Mouse (Mus musculus) CD4-positive, CD25-positive, alpha-beta regulatory T cell, adult 4 months (primary cell): Measurements from ENCODE around the gene Ube4b. TPM values are rescaled to one million over a fixed set of nuclear protein-coding genes. Genes with fewer than 3 reads are reported as not detected.

Experiments
- ATAC-seq: one replicate; pipeline ENCODE4 v1.8.0; 2017
- polyA plus RNA-seq, 2 experiments: library from polyadenylated mRNA; unstranded; fragments of 100-300 nt; shearing (Covaris generic); gene quantifications; one replicate each; pipeline ENCODE4 v1.2.1; 2017

Ube4b gene
- polyA plus RNA-seq, 2 experiments from 2014 or later, result 18.9 to 19.2 TPM

DNA sequence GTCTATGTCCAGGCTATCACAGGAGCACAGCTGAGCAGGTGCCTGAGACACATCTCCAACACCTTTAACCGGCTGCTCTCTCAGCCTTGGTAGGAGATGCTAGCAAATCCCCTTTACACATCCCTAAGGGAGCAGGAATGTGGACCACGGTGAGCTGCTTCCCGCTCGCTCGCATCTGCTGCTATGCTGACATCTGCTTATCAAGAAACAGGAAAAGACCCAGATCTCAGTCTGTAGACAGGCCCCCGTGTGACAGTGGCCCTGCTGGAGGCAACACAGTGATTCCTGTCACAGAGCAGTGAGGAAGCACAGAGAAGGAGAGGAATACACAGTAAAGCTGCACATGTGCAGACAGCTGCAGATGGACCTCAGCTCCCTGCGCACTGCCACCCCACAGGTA is 90.2 kb downstream of the Ube4b start:
- ATAC-seq, result no peak

DNA sequence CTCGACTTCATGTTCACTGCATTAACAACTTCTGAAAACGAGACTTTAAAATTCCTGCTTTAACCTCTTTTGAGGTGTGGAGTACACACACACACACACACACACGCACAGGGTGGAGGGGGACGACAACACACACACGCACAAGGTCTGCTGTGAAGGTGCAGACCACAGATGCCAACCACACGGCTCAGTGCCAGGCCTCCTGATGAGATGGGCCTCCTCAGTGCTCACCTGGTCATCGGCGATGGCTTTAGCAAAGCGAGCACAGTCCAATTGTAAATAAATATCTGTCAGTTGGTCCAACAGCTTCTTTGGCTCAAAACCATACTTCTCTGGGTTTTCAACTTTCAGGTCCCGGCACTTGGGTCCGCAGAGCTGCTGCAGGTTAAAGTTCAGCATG is 91.7 kb downstream of the Ube4b start:
- no peak for ATAC-seq

DNA sequence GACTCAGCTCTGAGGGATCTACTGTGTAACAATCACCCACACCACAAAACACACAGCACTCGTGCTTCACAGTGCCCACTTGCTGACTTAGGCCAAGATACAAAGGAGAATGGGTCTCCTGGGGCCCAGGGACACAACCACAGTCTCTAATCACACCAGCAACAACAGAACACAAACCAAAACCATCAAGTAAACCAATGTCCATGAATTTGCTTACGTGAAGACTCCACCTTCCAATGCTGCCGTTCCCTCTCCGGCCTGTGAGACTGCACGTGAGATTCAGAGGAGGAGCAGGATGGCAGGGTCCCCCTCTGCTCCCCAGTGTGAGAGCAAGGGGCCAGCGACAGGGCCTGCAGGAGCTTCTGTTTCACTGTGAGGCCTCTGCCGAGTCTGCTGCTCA is 93.8 kb downstream of the Ube4b start:
- no peak for ATAC-seq

DNA sequence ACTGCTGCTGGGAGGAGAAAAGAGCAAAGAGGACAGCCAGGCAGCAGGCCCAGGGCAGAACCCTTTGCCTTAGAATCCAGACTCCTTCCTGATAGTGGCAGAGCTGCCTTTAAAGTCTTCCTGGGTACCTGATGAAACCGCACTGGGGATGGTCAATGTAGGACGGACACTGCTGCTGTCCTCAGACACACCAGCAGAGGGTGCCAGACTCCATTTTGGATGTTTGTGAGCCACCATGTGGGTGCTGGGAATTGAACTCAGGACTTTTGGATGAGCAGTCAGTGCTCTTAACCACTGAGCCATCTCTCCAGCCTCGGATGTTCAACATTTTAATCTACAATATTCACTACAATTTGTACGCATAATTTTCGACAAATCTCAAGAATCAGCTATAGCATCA is 96.1 kb downstream of the Ube4b start:
- ATAC-seq, result no peak

DNA sequence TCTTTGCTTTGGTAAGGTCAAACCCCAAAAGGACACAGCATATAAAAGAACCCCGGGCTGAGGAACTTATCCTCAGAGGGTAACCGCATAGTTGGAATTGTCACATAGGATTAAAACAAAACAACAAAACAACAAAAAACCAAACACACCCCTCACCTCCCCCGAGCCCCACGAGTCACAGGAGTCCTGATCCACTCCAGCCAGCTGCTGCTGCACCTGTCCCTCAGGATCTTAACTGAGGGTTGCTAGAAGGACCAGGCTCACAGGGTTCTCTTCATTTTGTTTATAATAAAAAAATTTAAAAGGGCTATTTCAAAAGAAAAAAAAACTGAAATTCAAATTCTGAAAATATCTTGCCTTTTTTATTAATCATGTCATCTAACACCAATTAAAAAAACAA is 97.8 kb downstream of the Ube4b start:
- ATAC-seq, result no peak

DNA sequence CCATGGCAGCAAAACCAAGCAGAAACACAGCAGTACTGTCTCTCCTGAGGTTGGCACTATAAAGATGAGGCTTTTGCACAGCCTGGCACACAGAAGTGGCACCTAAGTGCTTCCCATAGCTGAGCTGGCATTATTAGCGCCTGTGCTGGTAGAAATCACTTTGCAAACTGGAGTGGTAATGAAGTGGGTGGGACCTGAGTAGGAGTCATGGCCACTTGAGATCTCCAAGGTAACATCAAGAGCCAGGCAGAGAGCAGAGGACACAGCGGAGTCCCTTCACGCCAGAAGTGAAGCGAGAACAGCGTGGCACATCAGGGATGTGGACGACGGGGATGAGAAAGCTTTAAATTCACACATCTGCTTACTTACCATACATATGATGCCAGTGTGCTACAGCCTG is 99.3 kb downstream of the Ube4b start:
- no peak for ATAC-seq

DNA sequence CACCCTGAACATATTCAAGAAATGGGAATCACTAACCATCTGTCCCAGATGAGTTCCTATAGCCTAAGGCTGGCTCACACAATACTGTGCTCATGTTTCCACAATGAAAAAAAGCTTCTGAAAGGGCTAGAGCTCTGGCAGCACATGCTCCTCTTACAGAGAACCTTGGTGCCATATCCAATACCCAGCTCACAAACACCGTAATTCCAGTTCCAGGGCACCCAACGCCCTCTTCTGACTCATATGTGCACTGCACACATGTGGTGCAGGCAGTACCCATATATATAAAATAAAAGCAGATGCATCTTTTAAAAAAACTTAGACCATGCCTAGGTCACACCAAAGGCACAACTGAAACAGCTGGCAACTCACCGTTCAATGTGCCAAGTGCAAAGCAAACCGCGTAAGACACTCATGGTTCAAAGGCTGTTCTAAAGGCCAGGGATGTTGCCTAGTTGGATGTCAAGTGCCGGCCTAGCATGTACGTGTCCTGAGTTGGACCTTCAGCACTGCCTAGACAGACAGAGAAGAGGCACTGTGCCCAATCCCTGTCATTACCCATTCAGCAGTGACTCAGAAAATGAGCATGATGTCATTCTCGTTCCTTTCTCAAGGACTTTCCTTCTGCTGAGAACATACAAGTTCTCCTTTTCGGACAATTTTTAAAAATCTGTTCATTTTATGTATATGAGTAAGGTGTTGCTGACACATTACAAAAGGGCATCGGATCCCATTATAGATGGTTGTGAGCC is 101.0 kb downstream of the Ube4b start:
- no peak for ATAC-seq

DNA sequence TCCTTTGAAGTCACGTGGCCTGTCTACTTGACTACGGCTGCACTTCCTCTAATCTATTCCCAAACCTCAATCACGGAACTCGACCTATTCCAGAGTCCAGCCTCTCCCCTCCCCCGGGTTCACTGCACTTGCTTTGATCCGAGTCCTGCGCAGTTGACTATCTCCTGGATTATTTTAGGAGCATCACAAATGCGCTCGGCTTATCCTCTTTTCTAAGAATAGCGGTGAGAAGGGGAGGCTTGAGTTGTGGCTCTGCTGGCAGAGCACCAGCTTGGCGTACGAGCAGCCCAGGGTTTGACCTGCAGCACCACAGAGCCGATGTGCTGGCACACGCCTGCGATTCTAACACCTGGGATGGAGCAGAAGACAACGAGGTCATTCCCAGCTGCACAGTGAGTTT is 102.8 kb downstream of the Ube4b start:
- ATAC-seq, result no peak

DNA sequence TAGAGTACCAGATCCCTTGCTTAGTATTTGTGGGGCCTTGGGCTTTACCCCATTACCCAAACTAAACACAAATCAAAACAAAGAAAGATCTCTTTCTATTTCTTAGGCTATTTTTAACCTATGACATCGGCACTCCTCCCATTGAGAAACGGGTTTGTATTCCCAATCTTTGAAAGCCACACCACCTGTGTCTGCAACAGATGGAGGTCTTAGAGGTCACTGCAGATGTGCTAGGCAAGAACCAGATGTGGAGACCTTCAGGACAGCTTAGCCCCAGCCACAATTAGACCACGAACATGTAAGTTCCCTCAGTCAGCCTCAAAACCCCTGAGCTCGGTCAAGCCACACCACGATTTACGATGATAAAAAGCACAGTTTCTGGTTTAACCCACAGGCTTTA is 103.8 kb downstream of the Ube4b start:
- no peak for ATAC-seq

DNA sequence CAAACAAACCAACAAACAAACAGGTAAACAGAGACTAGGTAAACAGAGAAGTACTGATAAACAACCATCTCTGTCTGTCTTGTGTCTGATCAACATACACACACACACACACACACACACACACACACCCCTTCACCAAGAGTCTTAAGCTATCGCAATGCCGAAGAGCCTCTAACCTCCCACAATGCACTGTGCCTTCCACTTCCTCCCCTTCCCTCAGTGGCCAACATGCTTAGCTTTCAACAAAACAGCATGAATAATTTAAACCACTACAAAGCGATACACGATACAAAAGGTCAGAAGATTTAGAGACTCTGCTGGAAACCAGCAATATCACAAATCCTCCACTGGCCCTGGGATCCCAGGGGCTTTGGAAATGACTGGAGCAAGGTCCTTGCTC is 104.3 kb downstream of the Ube4b start:
- ATAC-seq, result peak; percentile 96

DNA sequence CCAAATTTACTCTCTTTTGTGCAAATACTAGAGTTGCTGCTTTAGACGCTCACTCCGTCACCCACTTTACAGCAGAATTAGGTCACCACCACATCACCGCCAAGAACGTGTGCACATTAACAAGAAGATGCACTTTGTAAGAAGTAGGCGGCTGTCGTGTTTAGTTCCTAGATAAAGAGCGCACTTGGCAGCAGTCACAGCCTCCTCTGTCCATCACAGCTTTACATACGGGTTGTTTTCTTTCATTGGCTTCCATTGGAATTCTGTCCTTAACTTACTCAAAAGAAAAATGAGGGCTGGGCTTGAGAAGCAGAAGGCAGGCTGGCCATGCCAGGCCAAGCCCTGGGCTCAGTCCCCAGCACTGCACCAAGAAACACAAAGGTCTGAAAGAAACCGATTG is 107.5 kb downstream of the Ube4b start:
- no peak for ATAC-seq

DNA sequence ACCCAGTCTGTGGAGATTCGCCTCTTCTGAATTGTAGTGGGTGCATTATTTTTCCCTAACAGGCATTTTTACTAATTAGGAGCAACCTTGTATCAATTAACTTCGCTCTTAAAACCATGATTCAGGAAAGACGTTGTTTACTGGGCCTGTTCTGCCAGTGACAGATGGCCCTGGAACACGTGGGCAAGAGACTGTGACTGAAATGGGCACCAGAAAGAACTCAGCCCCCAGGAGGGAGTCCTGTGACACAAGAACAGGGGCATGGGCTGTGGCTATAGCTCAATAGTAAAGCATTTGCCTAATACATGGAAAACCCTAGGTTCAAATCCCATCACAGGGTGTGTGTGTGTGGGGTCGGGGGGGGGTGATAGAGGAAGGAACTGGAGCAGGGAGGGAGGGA is 109.2 kb downstream of the Ube4b start:
- ATAC-seq, result no peak

DNA sequence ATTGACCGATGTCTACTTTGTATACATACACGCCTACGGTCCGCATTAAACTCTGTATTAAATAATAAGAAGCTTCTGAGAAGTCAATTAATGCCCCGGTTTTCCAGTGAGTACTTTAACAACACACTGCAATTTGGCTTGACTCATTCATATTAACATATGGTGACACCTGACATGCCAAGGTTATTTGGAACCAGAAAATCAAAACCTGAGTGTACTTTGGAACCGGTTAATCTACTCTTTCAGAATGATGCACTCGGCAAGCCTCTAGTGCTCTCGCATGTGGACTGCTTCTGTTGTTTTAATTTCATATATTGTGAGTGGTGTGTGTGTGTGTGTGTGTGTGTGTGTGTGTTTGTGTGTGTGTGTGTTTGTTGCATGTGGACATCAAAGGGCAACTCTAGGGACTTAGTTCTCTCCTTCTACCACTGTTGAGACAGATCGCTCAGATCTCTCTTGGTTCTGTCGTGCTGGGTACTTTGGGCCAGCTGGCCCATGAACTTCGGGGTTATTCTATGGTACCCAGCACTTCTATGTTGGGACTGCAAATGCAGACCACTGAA is 112.2 kb downstream of the Ube4b start:
- no peak for ATAC-seq

DNA sequence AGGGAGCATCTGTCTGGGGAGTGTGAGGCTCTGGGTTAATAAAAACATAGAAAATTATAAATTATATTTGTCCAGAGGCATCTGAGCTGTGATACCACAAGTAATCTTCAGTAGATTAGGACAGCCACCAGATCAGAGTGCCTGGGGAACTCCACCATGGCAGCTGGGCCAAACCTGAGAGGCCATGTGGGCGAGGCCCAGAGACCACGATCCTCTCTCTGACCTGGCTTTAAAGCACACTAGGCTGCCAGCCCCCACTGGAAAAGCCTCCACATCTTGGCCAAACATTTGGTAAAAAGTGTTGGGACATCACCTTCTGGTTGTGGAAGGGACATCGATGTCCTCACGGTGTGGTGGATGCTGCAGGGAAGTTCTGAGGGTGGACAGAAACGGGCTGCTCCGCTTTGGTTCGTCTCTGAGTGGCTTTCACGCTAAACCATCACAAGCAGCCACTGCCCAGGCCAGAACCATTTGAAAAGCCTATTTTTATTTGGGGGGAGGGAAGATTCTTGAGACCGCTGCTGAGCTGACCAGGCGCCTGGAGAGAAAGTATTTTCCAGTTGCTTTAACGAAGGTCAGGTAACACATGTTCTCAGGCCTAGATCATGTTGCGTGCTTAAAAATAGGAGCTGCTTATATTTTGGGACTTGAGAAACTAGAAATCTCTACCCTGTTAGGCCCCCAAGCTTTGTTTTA is 112.8 kb downstream of the Ube4b start:
- no peak for ATAC-seq

DNA sequence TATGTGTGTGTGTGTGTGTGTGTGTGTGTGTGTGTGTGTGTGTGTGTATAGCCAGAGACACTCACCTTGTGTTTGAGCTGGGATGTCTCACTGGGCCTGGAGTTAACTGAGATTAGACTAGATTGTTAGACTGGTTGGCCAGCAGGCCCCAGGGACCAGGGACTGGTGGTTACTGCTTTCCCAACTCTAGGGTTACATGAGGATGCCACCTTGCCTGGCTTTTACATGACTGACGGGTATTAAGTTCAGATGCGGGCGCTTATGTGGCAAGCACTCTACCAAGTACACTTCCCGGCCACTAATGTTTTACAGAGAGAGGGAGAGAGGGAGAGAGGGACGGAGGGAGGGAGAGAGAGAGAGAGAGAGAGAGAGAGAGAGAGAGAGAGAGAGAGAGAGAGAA is 114.6 kb downstream of the Ube4b start:
- ATAC-seq, result no peak

DNA sequence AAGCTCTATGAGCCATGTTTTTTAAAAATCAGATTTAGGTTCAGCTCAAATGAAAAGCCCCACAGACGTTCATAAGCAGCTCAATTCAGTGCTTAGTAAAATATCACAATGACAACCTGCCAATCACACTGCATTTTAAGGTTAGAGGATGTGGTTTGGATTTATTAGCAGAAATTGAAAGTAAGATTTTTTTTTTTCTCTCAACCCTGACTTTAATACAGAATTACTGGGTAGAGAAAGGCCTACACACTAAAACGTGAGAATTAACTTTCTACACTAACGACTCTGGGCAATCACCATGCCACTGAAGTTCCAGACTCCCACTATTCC is 118.1 kb downstream of the Ube4b start:
- peak; percentile 61 for ATAC-seq

DNA sequence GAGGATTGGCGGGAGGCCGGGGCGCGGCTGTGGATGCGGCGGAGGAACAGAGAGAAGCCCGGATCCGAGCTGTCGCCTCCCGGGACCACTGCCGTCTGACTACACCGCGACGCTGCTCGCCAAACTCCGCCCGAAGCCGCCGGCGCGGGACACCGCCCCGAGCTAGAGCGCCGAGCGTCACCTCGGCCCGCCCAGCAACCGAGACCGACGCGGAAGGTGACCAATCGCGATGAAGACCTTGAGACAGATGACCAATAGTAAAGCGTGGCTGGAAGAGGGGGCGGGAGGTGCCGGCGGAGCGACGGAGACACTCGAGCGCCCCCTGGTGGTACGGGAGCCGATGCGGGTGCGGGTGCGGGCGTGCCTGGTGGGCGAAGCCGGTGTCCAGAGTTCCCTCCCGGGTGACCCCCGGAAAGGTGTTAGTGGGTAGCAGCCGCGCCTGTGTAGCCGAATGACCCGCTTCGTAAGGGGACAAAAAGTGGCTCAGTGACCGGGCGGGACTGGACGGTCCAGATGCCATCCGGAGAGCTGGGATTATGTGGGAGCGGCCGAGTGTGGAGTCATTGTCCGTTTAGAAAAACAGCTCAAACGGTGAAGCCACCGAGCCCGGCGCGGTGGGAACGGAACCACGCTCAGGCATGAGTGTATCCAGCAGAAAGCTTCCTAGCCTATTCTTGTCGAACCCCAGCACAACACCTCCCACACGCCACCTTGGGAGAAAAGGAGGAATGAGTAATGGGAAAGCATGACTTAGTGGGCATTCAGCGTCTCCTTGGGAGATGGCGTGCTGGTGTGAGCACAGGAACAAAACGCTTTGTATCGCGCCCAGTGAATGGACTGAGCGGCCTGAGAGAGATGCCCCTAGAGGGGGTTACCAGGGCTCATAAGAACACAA is 118.7 kb downstream of the Ube4b start, which contains the start of gene Kif1b:
Kif1b (minus strand) TSS at position 98 of the 895 bp plus-strand sequence.
- ATAC-seq, result peak; percentile 95

DNA sequence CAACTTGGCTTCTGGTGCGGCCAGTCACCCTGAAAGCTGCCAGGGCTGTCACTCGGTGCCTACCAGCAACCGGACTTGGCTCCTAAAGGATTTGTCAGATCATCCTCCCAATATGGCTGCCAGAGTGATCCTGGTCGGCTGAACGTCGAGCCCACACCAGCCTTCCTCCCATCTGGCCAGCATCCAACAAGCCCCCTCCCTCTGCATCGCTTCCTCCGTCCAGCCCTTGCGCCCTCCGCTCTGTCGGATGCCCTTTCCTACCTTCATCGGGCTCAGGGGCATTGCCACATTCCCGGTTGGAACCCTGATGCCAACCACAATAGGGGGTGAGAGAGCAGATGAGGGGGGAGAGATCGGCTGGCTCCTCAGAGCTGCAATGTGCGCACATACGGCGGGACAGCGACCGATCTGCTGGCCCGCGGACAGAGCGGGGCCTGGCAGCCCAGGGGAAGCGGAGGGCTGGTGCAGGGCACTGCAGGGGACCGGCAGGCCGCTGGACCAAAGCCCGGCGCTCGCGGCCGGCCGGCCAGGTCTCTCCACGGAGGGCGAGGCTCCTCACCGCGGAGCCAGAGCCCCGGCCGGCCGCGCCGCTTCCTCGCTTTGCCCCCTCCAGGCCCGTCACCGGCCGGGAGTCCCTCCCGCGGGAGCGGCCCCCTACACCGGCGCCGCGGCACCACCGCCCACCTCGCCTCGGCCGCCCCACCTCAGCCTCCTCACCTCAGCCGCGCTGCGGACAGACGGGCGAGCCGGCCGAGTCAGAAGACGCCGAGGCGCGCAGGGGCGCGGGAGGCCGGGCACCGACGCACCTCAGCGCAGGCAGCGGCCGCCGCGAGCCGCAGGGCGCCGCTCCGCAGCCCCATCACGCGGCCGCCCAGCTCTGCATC is 119.6 kb downstream of the Ube4b start:
- no peak for ATAC-seq

DNA sequence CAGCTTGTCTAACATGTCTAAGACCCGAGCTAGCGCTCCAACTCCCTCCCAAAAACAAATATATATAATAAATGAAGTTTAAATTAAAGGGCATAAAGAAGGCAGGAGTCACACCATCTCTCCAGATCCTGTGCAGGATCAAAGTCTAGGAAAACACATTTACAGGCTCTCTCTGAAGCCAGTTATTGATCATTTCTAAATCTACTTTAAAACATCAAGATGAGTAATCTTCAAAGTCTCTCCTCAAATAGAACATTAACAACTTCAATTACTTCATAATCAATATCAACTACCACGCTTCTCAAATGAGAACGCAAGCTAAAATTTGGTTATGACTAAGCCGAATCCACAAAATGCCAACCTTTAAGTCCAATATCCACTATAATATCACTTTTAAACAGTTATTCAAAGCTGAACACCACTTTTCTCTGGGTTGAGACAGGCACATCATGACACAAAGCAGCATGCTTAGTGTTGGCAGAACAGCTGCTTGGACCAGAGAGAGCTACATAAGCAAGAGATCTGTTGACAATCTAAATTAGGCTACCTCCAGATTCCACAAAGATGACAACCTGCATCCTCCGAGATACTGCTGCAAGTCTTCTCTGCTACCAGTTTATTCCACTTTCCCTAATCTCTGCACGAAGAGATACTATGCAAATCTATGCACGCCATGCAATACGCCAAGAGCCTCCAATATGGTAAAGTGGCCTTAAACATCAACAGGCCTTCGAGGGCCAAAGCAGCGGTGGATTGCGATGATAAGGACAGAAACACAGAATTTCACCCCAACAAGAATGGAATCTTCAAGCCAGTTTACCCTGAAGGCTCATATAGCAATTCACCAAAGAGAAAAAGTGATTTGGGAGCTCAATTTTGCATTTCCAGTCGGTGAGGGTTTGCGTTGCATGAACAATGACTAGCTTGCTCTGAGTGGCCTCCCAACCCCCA is 120.5 kb downstream of the Ube4b start:
- no peak for ATAC-seq

DNA sequence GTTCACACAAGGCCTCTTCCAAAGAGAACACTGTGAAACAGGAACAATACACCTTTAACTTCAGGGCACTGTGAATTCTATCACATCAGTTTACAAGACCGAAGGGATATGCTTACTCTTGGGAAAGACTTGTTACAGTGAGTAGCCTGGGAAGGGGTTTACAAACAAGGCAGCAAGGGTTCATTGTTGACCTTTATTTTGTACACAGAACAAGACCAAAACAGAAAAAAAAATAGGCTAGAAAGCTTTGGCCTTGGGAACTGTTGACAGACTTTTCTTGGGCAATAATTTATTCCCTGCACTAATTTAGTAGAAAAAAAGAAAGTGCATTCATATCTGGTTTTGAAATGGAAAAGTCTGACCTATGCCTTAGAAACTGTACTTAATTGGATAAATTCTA is 122.1 kb downstream of the Ube4b start:
- ATAC-seq, result no peak

DNA sequence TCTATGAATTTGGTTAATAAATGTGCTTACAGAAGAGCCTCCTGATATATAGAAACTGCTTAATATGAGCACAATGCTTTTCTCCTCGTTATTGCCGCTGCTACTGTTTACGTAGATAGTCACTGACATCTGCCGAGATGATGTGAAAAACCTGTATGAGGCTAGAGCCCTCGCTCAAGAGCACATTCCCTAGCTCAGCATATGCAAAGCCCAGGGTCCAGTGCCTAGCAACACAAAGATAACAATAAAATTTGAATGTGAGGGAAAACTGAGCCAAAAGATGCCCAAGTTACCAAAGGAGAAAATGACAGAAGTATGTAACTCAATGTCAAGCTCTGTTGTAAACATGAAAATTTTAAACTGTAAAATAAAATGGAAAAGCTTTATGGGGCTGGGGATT is 123.0 kb downstream of the Ube4b start:
- no peak for ATAC-seq
